Mouse (Mus musculus) myocyte (in vitro differentiated cells): ENCODE data around the gene Ttll13. TPM values are rescaled to one million over a fixed set of nuclear protein-coding genes. Genes with fewer than 3 reads are reported as not detected.

Experiments
- H3K27me3 ChIP-seq: one replicate; pipeline ENCODE4 v1.6.1; 2011; ENCODE audit not compliant: control insufficient read depth, insufficient read depth, insufficient read length
- H3K36me3 ChIP-seq: one replicate; pipeline ENCODE4 v1.6.1; 2011; ENCODE audit not compliant: control insufficient read depth, insufficient read depth
- H3K4me2 ChIP-seq: one replicate; pipeline ENCODE4 v1.6.1; 2011; ENCODE audit warnings: low read depth, control low read depth
- H3K4me3 ChIP-seq: one replicate; pipeline ENCODE4 v1.5.1; 2011; ENCODE audit warnings: mild to moderate bottlenecking, control low read depth, moderate library complexity
- H3K79me2 ChIP-seq: one replicate; pipeline ENCODE4 v1.6.1; 2011; ENCODE audit not compliant: control insufficient read depth, insufficient read depth
- H3ac ChIP-seq: one replicate; pipeline ENCODE4 v1.6.1; 2011; ENCODE audit not compliant: control insufficient read depth, insufficient read length
- CEBPB ChIP-seq: IDR thresholded peaks from 2 replicates; pipeline ENCODE4 v1.6.1; 2011; ENCODE audit warnings: mild to moderate bottlenecking, moderate library complexity; ENCODE audit not compliant: poor library complexity, insufficient read depth, severe bottlenecking
- E2F4 ChIP-seq: IDR thresholded peaks from one replicate; pipeline ENCODE4 v1.6.1; 2011; ENCODE audit warnings: mild to moderate bottlenecking, control low read depth, moderate library complexity; ENCODE audit not compliant: insufficient read depth
- MAX ChIP-seq: IDR thresholded peaks from one replicate; pipeline ENCODE4 v1.6.1; 2011; ENCODE audit warnings: low read depth, mild to moderate bottlenecking, control low read depth
- MYOD1 ChIP-seq, 3 experiments: IDR thresholded peaks; one replicate each; pipeline ENCODE4 v1.6.1; 2011; ENCODE audit warnings: control low read depth in 2 of 3, low read depth in 2 of 3, mild to moderate bottlenecking in 2 of 3, moderate library complexity in 1 of 3; ENCODE audit not compliant: insufficient read length in 2 of 3, control insufficient read depth in 1 of 3
- MYOG ChIP-seq, 3 experiments: IDR thresholded peaks; one replicate each; pipeline ENCODE4 v1.6.1; 2011; ENCODE audit warnings: control low read depth in 2 of 3, low read depth in 2 of 3, mild to moderate bottlenecking in 2 of 3; ENCODE audit not compliant: insufficient read length in 2 of 3, control insufficient read depth in 1 of 3, insufficient read depth in 1 of 3
- POLR2A ChIP-seq: IDR thresholded peaks from one replicate; pipeline ENCODE4 v1.6.1; 2011; ENCODE audit warnings: low read depth, mild to moderate bottlenecking, control low read depth, moderate library complexity; ENCODE audit not compliant: insufficient read length
- POLR2AphosphoS2 ChIP-seq: IDR thresholded peaks from one replicate; pipeline ENCODE4 v1.6.1; 2011; ENCODE audit warnings: low read depth, control low read depth; ENCODE audit not compliant: insufficient read length
- REST ChIP-seq: IDR thresholded peaks from one replicate; pipeline ENCODE4 v1.6.1; 2011; ENCODE audit warnings: mild to moderate bottlenecking, control low read depth, moderate library complexity; ENCODE audit not compliant: insufficient read depth, insufficient read length
- SRF ChIP-seq: IDR thresholded peaks from one replicate; pipeline ENCODE4 v1.6.1; 2011; ENCODE audit warnings: low read depth; ENCODE audit not compliant: control insufficient read depth, insufficient read length
- TCF12 ChIP-seq: IDR thresholded peaks from one replicate; pipeline ENCODE4 v1.6.1; 2011; ENCODE audit warnings: mild to moderate bottlenecking, control low read depth; ENCODE audit not compliant: poor library complexity, insufficient read depth, severe bottlenecking
- TCF3 ChIP-seq: IDR thresholded peaks from one replicate; pipeline ENCODE4 v1.6.1; 2011; ENCODE audit warnings: low read depth, control low read depth; ENCODE audit not compliant: insufficient read length
- USF1 ChIP-seq: IDR thresholded peaks from one replicate; pipeline ENCODE4 v1.6.1; 2011; ENCODE audit warnings: low read depth, mild to moderate bottlenecking, control low read depth, moderate library complexity
- polyA plus RNA-seq: library from polyadenylated mRNA; unstranded; fragments of >200 nt; fragmentation: generic; extraction: Trizol; gene quantifications from one replicate; pipeline ENCODE4 v1.2.1, GENCODE M21; 2012; ENCODE audit warnings: missing spikeins

Gene Ttll13
- polyA plus RNA-seq, 1 experiment = 0.24 TPM

DNA sequence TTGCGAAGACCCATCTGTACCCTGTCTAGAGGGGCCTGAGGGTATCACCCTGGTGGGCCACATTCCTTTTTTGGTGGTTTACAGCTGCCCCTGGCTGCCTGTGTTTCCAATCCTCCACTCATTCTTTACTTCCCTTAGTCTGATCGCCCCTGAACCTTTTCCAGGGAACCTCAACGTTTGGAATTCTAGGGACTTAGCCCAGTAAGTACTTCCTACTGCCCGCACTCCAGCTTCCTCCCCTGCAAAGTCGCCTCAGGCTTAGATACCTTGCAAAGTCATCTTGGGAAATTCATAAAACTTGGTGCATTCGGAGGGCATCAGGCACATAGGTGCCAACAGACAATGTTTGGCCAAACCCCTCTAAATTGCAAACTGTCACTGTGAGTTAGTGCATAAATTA is 46.9 kb upstream of the Ttll13 start:
- Histone ChIP-seq H3ac (peak overlapping the region; percentile 92), H3K4me3 (peak overlapping the region; percentile 55), H3K4me2 (peak overlapping the region; percentile 79), H3K27me3 (no peaks in the 10 kb centered on the region), H3K36me3 (no peaks in the 10 kb centered on the region), H3K79me2 (peaks cover 65% of the 10 kb centered on the region)
- TF ChIP-seq MYOG (IDR thresholded peaks at IDR 0.05; ENCODE audit: control insufficient read depth in 1 of 3, insufficient read depth in 1 of 3, insufficient read length in 2 of 3, low read depth in 2 of 3) = no peak
- no peak for TF ChIP-seq POLR2A
- no peak for TF ChIP-seq CEBPB
- no peak for TF ChIP-seq MYOD1 (IDR thresholded peaks at IDR 0.05; ENCODE audit: control insufficient read depth in 1 of 3, insufficient read length in 2 of 3, low read depth in 2 of 3)
- no peak for TF ChIP-seq SRF
- TF ChIP-seq TCF3 = no peak
- no peak for TF ChIP-seq MAX
- TF ChIP-seq REST = no peak
- no peak for TF ChIP-seq TCF12
- TF ChIP-seq POLR2AphosphoS2 = no peak
- TF ChIP-seq USF1 = no peak

DNA sequence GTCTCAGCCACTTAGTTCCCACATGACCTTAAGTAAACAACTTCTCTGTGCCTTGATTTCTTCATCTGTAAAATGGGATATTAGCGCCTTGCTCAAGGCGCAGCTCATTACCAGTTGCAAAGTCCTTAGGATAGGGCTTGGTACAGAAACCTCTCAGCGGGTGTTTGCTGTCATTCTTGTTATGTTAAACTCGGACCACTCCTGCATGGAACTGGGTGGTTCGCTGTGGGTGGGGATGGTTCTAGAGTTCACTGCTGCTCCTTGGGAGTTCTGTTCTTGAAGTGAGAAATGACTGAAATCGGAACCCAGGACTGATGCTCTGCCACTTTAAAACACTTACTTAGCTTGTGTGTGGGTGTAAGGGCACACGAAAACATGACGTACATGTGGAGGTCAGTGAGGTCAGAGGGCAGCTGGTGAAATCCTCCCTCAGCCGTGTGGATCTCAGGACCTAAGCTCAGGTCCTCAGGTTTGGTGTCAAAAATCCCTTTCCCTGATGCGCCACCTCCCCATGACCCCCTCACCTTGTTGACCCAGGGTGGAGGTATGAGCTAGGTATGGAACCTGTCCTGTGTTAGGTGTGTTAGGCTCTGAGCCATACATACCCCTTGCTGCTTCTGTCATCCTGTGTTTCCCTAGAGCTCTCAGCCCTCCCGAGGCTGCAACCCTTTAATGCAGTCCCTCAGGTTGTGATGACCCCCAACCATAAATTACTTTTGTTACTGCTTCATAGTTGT is 46.2 kb upstream of the Ttll13 start:
- Histone ChIP-seq H3K4me2 (peak overlapping the region; percentile 79), H3K4me3 (peak overlapping the region; percentile 55), H3K36me3 (no peaks in the 10 kb centered on the region), H3ac (no peak overlapping the region), H3K27me3 (no peaks in the 10 kb centered on the region), H3K79me2 (peaks cover 65% of the 10 kb centered on the region)
- TF ChIP-seq E2F4 (no peak), POLR2A (no peak), MAX (no peak), REST (no peak), SRF (no peak), TCF3 (no peak), MYOG (IDR thresholded peaks at IDR 0.05; ENCODE audit: control insufficient read depth in 1 of 3, insufficient read depth in 1 of 3, insufficient read length in 2 of 3, low read depth in 2 of 3) (no peak), CEBPB (no peak), TCF12 (no peak), POLR2AphosphoS2 (no peak), USF1 (no peak), MYOD1 (IDR thresholded peaks at IDR 0.05; ENCODE audit: control insufficient read depth in 1 of 3, insufficient read length in 2 of 3, low read depth in 2 of 3) (no peak)

GRCm38 (mm10) chr7:80200588-80200945 is 45.6 kb upstream of the Ttll13 start:
- H3K4me2 ChIP-seq = peak overlapping the region; percentile 79
- peaks cover 67% of the 10 kb centered on the region for H3K79me2 ChIP-seq
- TF ChIP-seq MYOD1 (IDR thresholded peaks at IDR 0.05; ENCODE audit: control insufficient read depth in 1 of 3, insufficient read length in 2 of 3, low read depth in 2 of 3) (no peak), CEBPB (no peak)
- H3K27me3 ChIP-seq = no peaks in the 10 kb centered on the region
- no peak overlapping the region for H3ac ChIP-seq
- no peaks in the 10 kb centered on the region for H3K36me3 ChIP-seq
- no peak overlapping the region for H3K4me3 ChIP-seq

- no peak overlapping the region for H3K4me2 ChIP-seq
- no peaks in the 10 kb centered on the region for H3K27me3 ChIP-seq
- H3K36me3 ChIP-seq = no peaks in the 10 kb centered on the region
- no peak overlapping the region for H3K4me3 ChIP-seq
- TF ChIP-seq MYOG (IDR thresholded peaks at IDR 0.05; ENCODE audit: control insufficient read depth in 1 of 3, insufficient read depth in 1 of 3, insufficient read length in 2 of 3, low read depth in 2 of 3) (no peak), E2F4 (no peak), TCF3 (no peak), TCF12 (no peak), SRF (no peak), POLR2A (no peak), REST (no peak), MYOD1 (IDR thresholded peaks at IDR 0.05; ENCODE audit: control insufficient read depth in 1 of 3, insufficient read length in 2 of 3, low read depth in 2 of 3) (no peak), USF1 (no peak), POLR2AphosphoS2 (no peak), CEBPB (no peak), MAX (no peak)
- H3K79me2 ChIP-seq = peaks cover 72% of the 10 kb centered on the region
- no peak overlapping the region for H3ac ChIP-seq
These were observed 45.1 kb upstream of the Ttll13 start for GRCm38 (mm10) chr7:80200963-80201539.

DNA sequence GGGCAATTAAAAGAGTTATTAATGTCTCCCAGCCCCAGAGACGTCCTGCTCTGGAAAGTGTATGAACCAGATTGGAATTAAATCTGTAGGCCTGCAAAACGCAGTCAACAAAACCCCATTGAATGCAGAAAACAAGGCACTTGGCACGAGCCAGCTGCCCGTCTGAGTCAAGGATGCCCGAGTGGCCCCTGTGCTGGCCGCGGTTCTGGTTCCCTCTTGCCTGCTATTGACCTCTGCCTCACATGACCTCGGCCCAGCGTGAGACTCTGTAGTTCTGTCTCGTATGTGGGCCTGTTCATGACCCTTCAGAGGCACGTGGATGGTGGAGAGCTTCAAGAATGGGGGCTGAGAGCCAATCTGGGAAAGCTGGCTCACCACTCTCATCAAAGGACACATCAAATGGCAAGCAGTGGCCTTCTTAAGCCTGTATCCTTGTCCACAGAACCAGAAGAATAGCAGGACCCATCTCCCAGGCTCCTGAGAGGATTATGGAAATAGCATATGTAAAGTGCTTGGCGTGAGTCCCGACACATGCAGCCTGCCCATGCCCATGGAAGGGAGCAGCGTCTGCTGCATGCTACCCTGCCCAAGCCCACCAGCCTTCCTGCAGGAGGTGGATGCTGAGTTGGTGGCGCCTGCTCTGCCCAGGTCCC is 44.2 kb upstream of the Ttll13 start:
- Histone ChIP-seq H3K79me2 (peaks cover 81% of the 10 kb centered on the region), H3K4me2 (no peak overlapping the region), H3K36me3 (no peaks in the 10 kb centered on the region), H3ac (no peak overlapping the region), H3K4me3 (no peak overlapping the region), H3K27me3 (no peaks in the 10 kb centered on the region)
- TF ChIP-seq POLR2AphosphoS2 (peak; percentile 11), CEBPB (no peak)
